Mouse (Mus musculus): ENCODE measurements at regions not wholly inside any gene's neighbourhood (a gene's known extent, or its start where the extent isn't known, plus 50 kb on each side); places are given as distances from the start of the nearest gene placed in this dataset.

- DNase-seq (ENCODE audit: low spot score in 2 of 2): no peak
These were observed 176.9 kb upstream of the Nampt start for GRCm38 (mm10) chr12:32642493-32642892.

DNA sequence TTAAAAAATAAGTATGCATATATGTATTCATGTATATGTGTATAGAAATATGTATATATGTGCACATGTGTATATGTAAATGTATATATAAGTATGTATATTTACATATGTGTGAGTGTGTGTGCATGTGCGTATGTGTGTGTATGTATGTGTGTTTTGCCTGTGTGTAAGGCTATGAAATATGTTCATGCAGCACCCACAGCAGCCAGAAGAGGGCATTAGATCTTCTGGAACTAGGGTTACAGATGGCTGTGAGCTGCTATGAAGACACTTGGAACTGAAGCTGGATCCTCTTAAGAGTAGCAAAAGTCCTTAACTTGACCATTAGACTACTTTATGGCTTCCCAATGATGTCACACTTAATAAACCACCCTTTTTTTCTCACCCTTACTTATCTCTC is 166.2 kb upstream of the Nampt start:
- DNase-seq (ENCODE audit: low spot score in 2 of 2): no peak

DNA sequence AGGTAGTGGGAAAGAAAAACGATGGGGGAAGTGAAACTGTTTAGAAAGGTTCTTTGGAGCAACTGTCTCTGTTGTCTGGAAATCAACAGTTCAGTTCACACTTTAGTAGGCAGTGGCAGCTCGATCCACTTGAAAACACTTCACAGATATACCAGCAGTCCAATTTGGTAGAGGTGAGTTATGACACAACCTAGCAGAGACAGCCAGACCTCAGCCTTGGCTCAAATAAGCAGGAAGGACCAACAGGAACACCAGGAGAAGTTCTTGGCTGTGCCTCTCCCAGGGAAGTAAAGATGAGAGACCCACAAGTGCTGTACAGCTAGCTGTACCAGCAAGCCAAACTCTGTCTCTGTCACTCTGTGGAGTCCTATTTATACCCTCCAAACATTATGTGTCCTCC is 163.2 kb upstream of the Nampt start:
- no peak for DNase-seq (ENCODE audit: low spot score in 2 of 2)

GRCm38 (mm10) chr12:32661782-32662413 is 157.4 kb upstream of the Nampt start:
- DNase-seq (ENCODE audit: low spot score in 2 of 2): no peak

- DNase-seq (ENCODE audit: low spot score in 2 of 2): no peak
These were observed 153.3 kb upstream of the Nampt start for GRCm38 (mm10) chr12:32666040-32666439.

- no peak for DNase-seq (ENCODE audit: low spot score in 2 of 2)
These were observed 141.4 kb upstream of the Nampt start for GRCm38 (mm10) chr12:32677908-32678307.

GRCm38 (mm10) chr12:32678756-32679155 is 140.6 kb upstream of the Nampt start:
- no peak for DNase-seq (ENCODE audit: low spot score in 2 of 2)

GRCm38 (mm10) chr12:32681910-32682309 is 137.4 kb upstream of the Nampt start:
- no peak for DNase-seq (ENCODE audit: low spot score in 2 of 2)

- DNase-seq (ENCODE audit: low spot score in 2 of 2): no peak
These were observed 136.0 kb upstream of the Nampt start for GRCm38 (mm10) chr12:32683375-32683774.

- no peak for DNase-seq (ENCODE audit: low spot score in 2 of 2)
These were observed 133.5 kb upstream of the Nampt start for GRCm38 (mm10) chr12:32685788-32686385.

DNA sequence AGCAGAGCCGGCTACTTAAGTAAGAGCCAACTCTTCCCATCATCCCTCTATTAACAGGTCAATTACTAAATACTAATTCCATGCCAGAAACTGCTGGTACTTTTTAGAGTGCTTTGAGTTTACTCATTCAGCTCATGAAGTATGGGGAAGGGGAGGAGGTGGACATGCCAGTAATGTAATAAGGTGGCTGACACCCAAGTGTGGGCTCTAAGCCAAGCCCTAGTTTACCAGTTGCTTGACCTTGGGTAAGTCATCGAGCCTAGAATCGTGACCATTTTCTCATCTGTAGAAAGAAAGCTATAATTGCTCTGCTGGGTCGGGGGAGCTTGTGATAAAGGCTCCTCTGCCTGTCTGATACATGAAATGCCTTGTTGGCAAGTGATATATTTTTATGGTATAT is 130.0 kb upstream of the Nampt start:
- no peak for DNase-seq (ENCODE audit: low spot score in 2 of 2)

- DNase-seq (ENCODE audit: low spot score in 2 of 2): no peak
These were observed 129.2 kb upstream of the Nampt start for GRCm38 (mm10) chr12:32690096-32690495.

GRCm38 (mm10) chr12:32692081-32692819 is 127.1 kb upstream of the Nampt start:
- no peak for DNase-seq (ENCODE audit: low spot score in 2 of 2)

DNA sequence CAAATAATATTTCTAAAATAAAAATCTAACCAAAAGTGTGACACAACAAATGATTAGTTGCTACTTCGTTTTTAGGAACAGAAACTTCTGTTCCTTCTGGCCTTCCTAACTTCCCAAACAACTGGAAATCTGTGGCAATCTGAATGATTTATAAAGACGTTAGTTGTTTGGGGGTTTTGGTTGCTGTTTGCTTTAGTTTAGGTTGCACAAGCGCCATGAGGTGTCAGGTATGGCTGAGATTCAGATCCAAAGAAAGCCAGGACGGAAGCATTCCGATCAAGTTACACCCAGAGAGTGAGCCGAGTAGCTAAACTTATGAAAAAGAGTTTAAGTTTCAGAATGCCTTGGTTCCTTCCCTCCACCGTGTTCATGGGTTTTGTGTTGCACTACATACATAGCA is 126.4 kb upstream of the Nampt start:
- DNase-seq (ENCODE audit: low spot score in 2 of 2): no peak

GRCm38 (mm10) chr12:32693678-32694077 is 125.7 kb upstream of the Nampt start:
- no peak for DNase-seq (ENCODE audit: low spot score in 2 of 2)

- DNase-seq (ENCODE audit: low spot score in 2 of 2): no peak
These were observed 122.5 kb upstream of the Nampt start for GRCm38 (mm10) chr12:32696832-32697231.

DNA sequence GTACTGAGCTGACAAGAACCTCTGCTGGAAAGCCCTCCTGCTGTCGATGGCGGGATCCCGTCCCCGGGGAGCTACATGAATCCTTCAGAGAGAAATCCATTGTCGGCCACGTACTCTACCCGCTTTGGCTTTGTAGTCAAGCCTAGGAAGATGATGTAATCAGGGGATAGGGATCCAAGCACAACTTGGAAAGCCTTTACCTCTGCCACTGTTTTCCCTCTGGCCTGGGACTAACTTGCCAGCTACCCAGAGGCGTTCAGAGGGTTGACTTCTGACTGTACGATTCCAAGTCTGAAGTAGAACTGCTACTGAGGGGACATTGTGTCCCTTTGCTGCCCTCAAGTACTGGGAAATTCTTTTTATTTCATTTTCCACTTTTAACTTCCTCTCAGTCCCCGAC is 110.2 kb upstream of the Nampt start:
- DNase-seq (ENCODE audit: low spot score in 2 of 2): no peak

DNA sequence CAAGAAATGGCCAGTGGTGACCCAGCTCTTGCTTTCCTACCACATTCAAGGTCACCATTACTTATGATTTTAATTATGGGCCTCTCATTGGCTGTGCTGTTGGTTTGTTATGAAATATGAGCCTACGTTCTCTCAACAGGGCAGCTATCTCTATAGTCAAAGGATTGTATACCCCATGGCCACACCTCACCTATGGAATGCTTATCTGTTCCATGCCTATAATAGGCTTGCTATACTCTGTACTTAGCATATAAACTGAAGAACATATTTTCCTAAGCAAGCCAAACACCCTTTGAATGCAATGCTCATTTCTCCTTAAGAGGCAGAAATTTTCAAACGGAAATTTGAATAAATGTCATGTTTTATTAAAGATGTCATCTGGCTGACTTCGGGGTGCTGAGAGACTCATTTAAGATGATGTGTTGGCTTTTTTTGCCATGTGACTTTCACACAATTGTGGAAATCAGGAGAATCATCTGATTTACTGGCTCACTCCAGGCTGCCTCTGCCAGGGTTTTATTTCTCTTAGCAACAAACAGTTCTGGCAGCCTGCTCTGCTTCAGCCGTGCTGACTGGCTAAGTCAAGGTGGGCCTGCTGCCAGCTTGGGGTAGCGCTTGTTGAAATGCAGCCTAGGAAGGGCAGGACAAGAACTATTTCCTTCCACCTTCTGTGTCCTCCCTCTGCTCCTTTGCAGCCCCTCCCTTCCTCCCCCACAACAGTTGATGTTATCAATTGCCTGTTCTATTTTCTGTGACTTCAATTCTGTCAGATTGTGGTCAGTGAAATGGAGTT is 102.0 kb upstream of the Nampt start:
- peak; percentile 75 to 79 for DNase-seq (ENCODE audit: low spot score in 2 of 2)

DNA sequence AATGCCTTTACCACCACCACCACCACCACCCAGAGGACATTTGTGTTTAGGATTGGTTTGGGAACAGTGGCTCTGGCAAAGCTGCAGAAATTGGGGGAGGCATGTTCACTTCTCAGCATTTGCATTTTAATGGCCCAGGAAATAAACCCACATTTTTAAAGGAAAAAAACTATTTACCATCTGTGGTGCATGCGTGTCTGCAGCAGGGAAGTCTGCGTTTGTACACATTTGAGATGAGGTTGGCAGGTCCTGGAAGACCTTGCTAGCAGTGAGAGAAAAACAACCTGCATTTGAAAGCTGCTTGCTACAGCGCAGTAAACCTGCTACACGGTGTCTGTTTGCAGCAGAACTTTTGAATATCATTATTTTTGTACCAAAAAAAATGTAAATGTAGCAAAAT is 100.1 kb upstream of the Nampt start:
- DNase-seq (ENCODE audit: low spot score in 2 of 2): no peak

GRCm38 (mm10) chr12:32724451-32725188 is 94.7 kb upstream of the Nampt start:
- no peak for DNase-seq (ENCODE audit: low spot score in 2 of 2)

GRCm38 (mm10) chr12:32727539-32727938 is 91.8 kb upstream of the Nampt start:
- DNase-seq (ENCODE audit: low spot score in 2 of 2): no peak

GRCm38 (mm10) chr12:32728425-32728824 is 90.9 kb upstream of the Nampt start:
- DNase-seq (ENCODE audit: low spot score in 2 of 2): peak; percentile 47 to 60

Measured in right cerebral cortex, adult 2 months (tissue).